Mouse (Mus musculus) left cerebral cortex, adult 18-20 months (tissue): ENCODE measurements around the gene Foxred2. TPM values are rescaled to one million over a fixed set of nuclear protein-coding genes. Genes with fewer than 3 reads are reported as not detected.

Source experiments
- DNase-seq, 2 experiments: peaks; one replicate each; pipeline ENCODE4 v3.0.0; 2021 to 2022; ENCODE audit warnings: low spot score in 2 of 2, mixed read lengths in 1 of 2
- total RNA-seq, 2 experiments: library from RNA; stranded (reverse); gene quantifications; 2 replicates each; pipeline ENCODE4 v1.2.3; 2021

The Foxred2 gene
- total RNA-seq, 2 experiments from 2014 or later, result 10.6 to 14.0 TPM

GRCm38 (mm10) chr15:77920511-77921462 lies 35.7 kb downstream of the Foxred2 start:
- DNase-seq, result no peak

- DNase-seq, result no peak
These were observed 37.1 kb downstream of the Foxred2 start for GRCm38 (mm10) chr15:77919441-77919840.

GRCm38 (mm10) chr15:77916851-77917544 lies 39.5 kb downstream of the Foxred2 start:
- DNase-seq, result peak; percentile 93 to 96

- no peak for DNase-seq
These were observed 41.2 kb downstream of the Foxred2 start for GRCm38 (mm10) chr15:77915287-77915686.

GRCm38 (mm10) chr15:77914507-77914906 lies 42.0 kb downstream of the Foxred2 start:
- DNase-seq, result no peak

- DNase-seq, result no peak
These were observed 43.5 kb downstream of the Foxred2 start for GRCm38 (mm10) chr15:77913054-77913453.

GRCm38 (mm10) chr15:77912585-77912984 lies 43.9 kb downstream of the Foxred2 start:
- no peak for DNase-seq

- DNase-seq, result no peak
These were observed 44.5 kb downstream of the Foxred2 start for GRCm38 (mm10) chr15:77912048-77912447.

GRCm38 (mm10) chr15:77911065-77911464 lies 45.5 kb downstream of the Foxred2 start:
- DNase-seq, result no peak

GRCm38 (mm10) chr15:77907646-77908518 lies 48.6 kb downstream of the Foxred2 start:
- DNase-seq, result no peak

- no peak for DNase-seq
These were observed 50.0 kb downstream of the Foxred2 start for GRCm38 (mm10) chr15:77906545-77906944.

GRCm38 (mm10) chr15:77906081-77906480 lies 50.4 kb downstream of the Foxred2 start:
- DNase-seq, result no peak

- DNase-seq, result no peak
These were observed 51.1 kb downstream of the Foxred2 start for GRCm38 (mm10) chr15:77905275-77905970.

GRCm38 (mm10) chr15:77904363-77904892 lies 52.1 kb downstream of the Foxred2 start:
- no peak for DNase-seq

GRCm38 (mm10) chr15:77903176-77903575 lies 53.3 kb downstream of the Foxred2 start:
- no peak for DNase-seq

GRCm38 (mm10) chr15:77894926-77895325 lies 61.6 kb downstream of the Foxred2 start:
- DNase-seq, result no peak

GRCm38 (mm10) chr15:77893292-77893691 lies 63.2 kb downstream of the Foxred2 start:
- DNase-seq, result no peak

GRCm38 (mm10) chr15:77892420-77892819 lies 64.1 kb downstream of the Foxred2 start:
- DNase-seq, result no peak

- no peak for DNase-seq
These were observed 64.8 kb downstream of the Foxred2 start for GRCm38 (mm10) chr15:77891766-77892165.
